Mouse (Mus musculus): Measurements from ENCODE around the gene Vwc2. TPM values are rescaled to one million over a fixed set of nuclear protein-coding genes. Genes with fewer than 3 reads are reported as not detected.

The Vwc2 gene
- polyA plus RNA-seq, 1 experiment from 2014 or later, result 1.5 TPM

GRCm38 (mm10) chr11:11116736-11117135, 2.7 kb downstream of the Vwc2 start:
- Histone ChIP-seq H3K27ac (no peak overlapping the region), H3K4me1 (peaks cover 28% of the 10 kb centered on the region; the same call in 1 of the 2 replicates), H3K27me3 (replicated peaks) (peaks cover 54% of the 10 kb centered on the region), H3K9me3 (no peaks in the 10 kb centered on the region), H3K9ac (no peak overlapping the region), H3K4me2 (replicated peaks) (peak overlapping the region; percentile 87), H3K36me3 (no peaks in the 10 kb centered on the region), H3K4me3 (peak overlapping the region; percentile 53; the same call in 1 of the 2 replicates)
- ATAC-seq (ENCODE audit: low FRiP score, low read depth), result no peak
- WGBS, result 0% methylated on average over 3 of the region's 3 CpGs

- WGBS, result 87% methylated on average over 4 of the region's 4 CpGs
- no peaks in the 10 kb centered on the region for H3K4me1 ChIP-seq
Measured at GRCm38 (mm10) chr11:11122866-11123265, 8.8 kb downstream of the Vwc2 start.

GRCm38 (mm10) chr11:11131414-11132077, 17.5 kb downstream of the Vwc2 start:
- WGBS, result 56% methylated on average over 14 of the region's 14 CpGs

More at GRCm38 (mm10) chr11:11122866-11123265, 8.8 kb downstream of the Vwc2 start:
- H3K36me3 ChIP-seq, result no peaks in the 10 kb centered on the region
- no peak overlapping the region for H3K27ac ChIP-seq
- H3K4me3 ChIP-seq, result no peak overlapping the region
- peaks cover 1% of the 10 kb centered on the region; the same call in 1 of the 2 replicates for H3K27me3 ChIP-seq (replicated peaks)
- ATAC-seq (ENCODE audit: low FRiP score, low read depth), result no peak
- no peak overlapping the region for H3K4me2 ChIP-seq (replicated peaks)
- H3K9me3 ChIP-seq, result no peaks in the 10 kb centered on the region
- no peak overlapping the region for H3K9ac ChIP-seq

GRCm38 (mm10) chr11:11140622-11141021, 26.6 kb downstream of the Vwc2 start:
- no peak overlapping the region for H3K4me3 ChIP-seq
- no peak for ATAC-seq (ENCODE audit: low FRiP score, low read depth)
- H3K4me1 ChIP-seq, result no peaks in the 10 kb centered on the region
- H3K9ac ChIP-seq, result no peak overlapping the region
- no peaks in the 10 kb centered on the region for H3K27me3 ChIP-seq (replicated peaks)
- no peaks in the 10 kb centered on the region for H3K36me3 ChIP-seq
- no peak overlapping the region for H3K27ac ChIP-seq
- no peak overlapping the region for H3K4me2 ChIP-seq (replicated peaks)
- H3K9me3 ChIP-seq, result no peaks in the 10 kb centered on the region

More at GRCm38 (mm10) chr11:11131414-11132077, 17.5 kb downstream of the Vwc2 start:
- H3K27ac ChIP-seq, result no peak overlapping the region
- no peak overlapping the region for H3K4me3 ChIP-seq
- H3K9ac ChIP-seq, result no peak overlapping the region
- no peaks in the 10 kb centered on the region for H3K36me3 ChIP-seq
- H3K4me1 ChIP-seq, result no peaks in the 10 kb centered on the region
- H3K27me3 ChIP-seq (replicated peaks), result no peaks in the 10 kb centered on the region
- no peak overlapping the region for H3K4me2 ChIP-seq (replicated peaks)
- no peaks in the 10 kb centered on the region for H3K9me3 ChIP-seq
- ATAC-seq (ENCODE audit: low FRiP score, low read depth), result peak; percentile 90

- Histone ChIP-seq H3K4me1 (no peaks in the 10 kb centered on the region), H3K4me3 (no peak overlapping the region), H3K27ac (no peak overlapping the region), H3K27me3 (replicated peaks) (no peaks in the 10 kb centered on the region), H3K9me3 (no peaks in the 10 kb centered on the region), H3K9ac (no peak overlapping the region), H3K4me2 (replicated peaks) (no peak overlapping the region), H3K36me3 (no peaks in the 10 kb centered on the region)
- ATAC-seq (ENCODE audit: low FRiP score, low read depth), result no peak
- 70% methylated on average over 1 of the region's 1 CpGs for WGBS
Measured at GRCm38 (mm10) chr11:11152681-11153080, 38.7 kb downstream of the Vwc2 start.

GRCm38 (mm10) chr11:11171396-11171795, 57.4 kb downstream of the Vwc2 start:
- H3K36me3 ChIP-seq, result no peaks in the 10 kb centered on the region
- H3K27me3 ChIP-seq (replicated peaks), result no peaks in the 10 kb centered on the region
- 86% methylated on average over 4 of the region's 4 CpGs for WGBS
- no peak overlapping the region for H3K4me3 ChIP-seq
- no peak overlapping the region for H3K9ac ChIP-seq
- H3K4me2 ChIP-seq (replicated peaks), result no peak overlapping the region
- ATAC-seq (ENCODE audit: low FRiP score, low read depth), result no peak
- no peak overlapping the region for H3K27ac ChIP-seq
- no peaks in the 10 kb centered on the region for H3K4me1 ChIP-seq
- no peaks in the 10 kb centered on the region for H3K9me3 ChIP-seq

- no peak for ATAC-seq (ENCODE audit: low FRiP score, low read depth)
- Histone ChIP-seq H3K4me3 (no peak overlapping the region), H3K27me3 (replicated peaks) (no peaks in the 10 kb centered on the region), H3K4me2 (replicated peaks) (no peak overlapping the region), H3K4me1 (no peaks in the 10 kb centered on the region), H3K27ac (no peak overlapping the region), H3K36me3 (no peaks in the 10 kb centered on the region), H3K9ac (no peak overlapping the region), H3K9me3 (no peaks in the 10 kb centered on the region)
- 82% methylated on average over 2 of the region's 2 CpGs for WGBS
Measured at GRCm38 (mm10) chr11:11175259-11175658, 61.2 kb downstream of the Vwc2 start.

- no peaks in the 10 kb centered on the region for H3K9me3 ChIP-seq
- H3K9ac ChIP-seq, result no peak overlapping the region
- no peak for ATAC-seq (ENCODE audit: low FRiP score, low read depth)
- H3K4me1 ChIP-seq, result no peaks in the 10 kb centered on the region
- H3K27ac ChIP-seq, result no peak overlapping the region
- 72% methylated on average over 2 of the region's 2 CpGs for WGBS
- H3K27me3 ChIP-seq (replicated peaks), result no peaks in the 10 kb centered on the region
- no peaks in the 10 kb centered on the region for H3K36me3 ChIP-seq
- no peak overlapping the region for H3K4me3 ChIP-seq
- no peak overlapping the region for H3K4me2 ChIP-seq (replicated peaks)
Measured at GRCm38 (mm10) chr11:11182705-11183104, 68.7 kb downstream of the Vwc2 start.

- H3K36me3 ChIP-seq, result no peaks in the 10 kb centered on the region
- 27% methylated on average over 1 of the region's 1 CpGs for WGBS
- H3K27ac ChIP-seq, result no peak overlapping the region
- H3K4me1 ChIP-seq, result no peaks in the 10 kb centered on the region
- ATAC-seq (ENCODE audit: low FRiP score, low read depth), result no peak
- no peak overlapping the region for H3K4me3 ChIP-seq
- H3K27me3 ChIP-seq (replicated peaks), result no peaks in the 10 kb centered on the region
- no peak overlapping the region for H3K9ac ChIP-seq
- no peaks in the 10 kb centered on the region for H3K9me3 ChIP-seq
- no peak overlapping the region for H3K4me2 ChIP-seq (replicated peaks)
Measured at GRCm38 (mm10) chr11:11223162-11223561, 109.1 kb downstream of the Vwc2 start.

- Histone ChIP-seq H3K27ac (no peak overlapping the region), H3K27me3 (replicated peaks) (no peaks in the 10 kb centered on the region), H3K4me1 (no peaks in the 10 kb centered on the region), H3K4me3 (no peak overlapping the region), H3K4me2 (replicated peaks) (no peak overlapping the region), H3K9me3 (no peaks in the 10 kb centered on the region), H3K9ac (no peak overlapping the region), H3K36me3 (no peaks in the 10 kb centered on the region)
- ATAC-seq (ENCODE audit: low FRiP score, low read depth), result no peak
- 83% methylated on average over 1 of the region's 1 CpGs for WGBS
Measured at GRCm38 (mm10) chr11:11239346-11239745, 125.3 kb downstream of the Vwc2 start.

GRCm38 (mm10) chr11:11242694-11243377, 128.8 kb downstream of the Vwc2 start:
- ATAC-seq (ENCODE audit: low FRiP score, low read depth), result no peak
- no peak overlapping the region for H3K9ac ChIP-seq
- no peaks in the 10 kb centered on the region for H3K36me3 ChIP-seq
- WGBS, result 80% methylated on average over 6 of the region's 6 CpGs
- no peak overlapping the region for H3K4me2 ChIP-seq (replicated peaks)
- no peaks in the 10 kb centered on the region for H3K4me1 ChIP-seq
- no peaks in the 10 kb centered on the region for H3K9me3 ChIP-seq
- no peak overlapping the region for H3K27ac ChIP-seq
- no peak overlapping the region for H3K4me3 ChIP-seq
- H3K27me3 ChIP-seq (replicated peaks), result no peaks in the 10 kb centered on the region

GRCm38 (mm10) chr11:11257348-11257747, 143.3 kb downstream of the Vwc2 start:
- Histone ChIP-seq H3K36me3 (no peaks in the 10 kb centered on the region), H3K27ac (no peak overlapping the region), H3K4me3 (no peak overlapping the region), H3K9me3 (no peaks in the 10 kb centered on the region), H3K4me1 (no peaks in the 10 kb centered on the region), H3K4me2 (replicated peaks) (no peak overlapping the region), H3K9ac (no peak overlapping the region), H3K27me3 (replicated peaks) (no peaks in the 10 kb centered on the region)
- ATAC-seq (ENCODE audit: low FRiP score, low read depth), result no peak
- WGBS, result 94% methylated on average over 1 of the region's 1 CpGs

- no peaks in the 10 kb centered on the region for H3K36me3 ChIP-seq
- H3K4me2 ChIP-seq (replicated peaks), result no peak overlapping the region
- no peak overlapping the region for H3K4me3 ChIP-seq
- no peak for ATAC-seq (ENCODE audit: low FRiP score, low read depth)
- H3K27ac ChIP-seq, result no peak overlapping the region
- no peaks in the 10 kb centered on the region for H3K9me3 ChIP-seq
- no peaks in the 10 kb centered on the region for H3K4me1 ChIP-seq
- no peaks in the 10 kb centered on the region for H3K27me3 ChIP-seq (replicated peaks)
- no peak overlapping the region for H3K9ac ChIP-seq
Measured at GRCm38 (mm10) chr11:11280128-11280527, 166.1 kb downstream of the Vwc2 start.

Measured in neural tube, embryonic 12.5 days (tissue).